Mouse (Mus musculus) adrenal gland, adult 8-10 months (tissue): ENCODE measurements at regions not wholly inside any gene's neighbourhood (a gene's known extent, or its start where the extent isn't known, plus 50 kb on each side); places are given as distances from the start of the nearest gene placed in this dataset.

Source experiments
- DNase-seq: peaks from one replicate; pipeline ENCODE4 v3.0.0; 2022

DNA sequence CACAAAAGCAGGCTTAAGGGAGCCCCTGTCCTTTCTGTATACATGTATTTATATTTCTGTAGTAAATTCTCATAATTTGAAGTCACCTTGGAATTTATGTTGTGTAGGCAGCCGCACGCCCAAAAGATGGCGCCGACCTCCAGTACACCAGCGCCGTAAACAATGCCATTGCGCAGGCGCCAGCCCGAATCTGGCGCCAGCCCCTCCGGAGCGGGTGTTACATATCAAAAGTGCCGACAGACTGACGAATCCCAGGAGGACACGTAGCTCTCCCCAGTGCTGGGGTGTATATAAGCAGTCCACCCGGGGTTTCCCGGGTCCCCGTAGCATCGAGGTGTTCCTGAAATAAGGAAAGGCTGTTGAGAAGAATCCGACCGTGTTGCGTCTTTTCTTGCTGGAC lies 108.1 kb upstream of the Pde3a start:
- no peak for DNase-seq

GRCm38 (mm10) chr6:141148417-141149169 lies 100.5 kb upstream of the Pde3a start:
- no peak for DNase-seq

DNA sequence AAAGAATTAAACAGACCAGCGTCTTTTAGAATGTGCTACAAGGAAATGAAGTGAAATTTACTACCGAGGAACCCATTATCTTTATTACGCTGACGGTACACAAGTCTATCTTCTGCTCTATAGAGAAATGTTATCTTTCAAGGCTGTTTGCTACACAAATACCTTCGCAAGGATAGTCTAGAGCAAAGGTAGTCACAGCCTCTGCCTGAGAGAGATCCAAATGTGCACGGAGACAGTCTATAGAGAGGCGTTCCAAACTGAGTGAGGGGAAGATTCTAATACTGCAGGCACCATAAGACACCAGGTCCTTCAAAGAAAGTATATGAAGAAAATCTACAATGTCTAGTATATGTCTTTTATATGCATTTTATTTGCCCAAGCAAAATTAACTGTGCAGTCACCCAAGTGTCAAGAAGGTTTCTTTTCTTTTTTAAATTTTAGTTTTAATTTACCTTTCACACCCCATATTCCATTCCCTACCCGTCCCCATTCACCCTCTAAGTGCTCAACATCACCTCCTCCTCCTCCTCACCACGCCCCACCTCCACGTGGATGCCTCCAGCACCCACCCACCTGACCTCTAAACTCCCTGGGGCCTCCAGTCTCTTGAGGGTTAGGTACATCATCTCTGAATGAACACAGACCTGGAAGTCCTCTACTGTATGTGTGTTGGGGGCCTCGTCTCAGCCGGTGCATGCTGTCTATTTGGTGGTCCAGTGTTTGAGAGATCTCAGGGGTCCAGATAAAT lies 99.7 kb upstream of the Pde3a start:
- DNase-seq: no peak

DNA sequence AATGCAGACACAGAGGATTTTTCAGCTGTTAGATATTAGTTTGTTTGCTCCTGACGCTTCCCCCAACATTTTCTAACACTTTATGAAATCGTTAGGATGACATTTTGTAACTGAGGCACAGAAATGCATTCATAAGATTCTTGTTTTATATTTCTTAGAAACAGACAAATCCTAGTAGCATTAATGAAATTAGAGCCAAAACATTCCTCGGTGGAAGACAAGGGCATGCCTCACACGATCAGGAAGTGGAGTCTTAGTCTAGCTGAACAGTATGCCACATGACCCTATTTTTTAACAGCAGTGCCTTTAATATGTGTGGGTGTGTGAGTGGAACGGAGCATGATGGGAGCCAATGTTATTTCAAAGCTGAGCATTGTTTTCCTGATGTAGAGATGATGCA lies 89.7 kb upstream of the Pde3a start:
- no peak for DNase-seq

- DNase-seq: no peak
Measured at GRCm38 (mm10) chr6:141161626-141162233, 87.3 kb upstream of the Pde3a start.

- DNase-seq: no peak
Measured at GRCm38 (mm10) chr6:141167270-141167669, 81.8 kb upstream of the Pde3a start.

DNA sequence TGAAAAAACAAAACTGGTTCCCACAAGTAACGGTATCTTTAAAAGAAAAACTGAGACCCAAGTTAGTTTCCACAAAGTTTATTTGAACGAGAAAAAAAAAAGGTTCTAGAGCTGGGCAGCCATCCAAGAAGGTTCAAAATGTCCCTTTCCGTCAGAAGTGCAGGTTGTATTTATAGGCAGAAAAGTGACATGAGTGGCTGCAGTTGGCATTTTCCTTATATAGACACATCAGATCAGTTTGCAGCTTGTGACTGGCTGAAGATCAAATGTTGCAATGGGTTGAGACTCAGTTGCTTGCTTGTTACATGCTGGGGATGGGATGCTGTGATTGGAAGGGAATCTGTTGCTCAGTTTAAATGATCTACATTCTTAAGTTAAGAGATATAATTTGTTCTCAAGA lies 80.7 kb upstream of the Pde3a start:
- DNase-seq: no peak

DNA sequence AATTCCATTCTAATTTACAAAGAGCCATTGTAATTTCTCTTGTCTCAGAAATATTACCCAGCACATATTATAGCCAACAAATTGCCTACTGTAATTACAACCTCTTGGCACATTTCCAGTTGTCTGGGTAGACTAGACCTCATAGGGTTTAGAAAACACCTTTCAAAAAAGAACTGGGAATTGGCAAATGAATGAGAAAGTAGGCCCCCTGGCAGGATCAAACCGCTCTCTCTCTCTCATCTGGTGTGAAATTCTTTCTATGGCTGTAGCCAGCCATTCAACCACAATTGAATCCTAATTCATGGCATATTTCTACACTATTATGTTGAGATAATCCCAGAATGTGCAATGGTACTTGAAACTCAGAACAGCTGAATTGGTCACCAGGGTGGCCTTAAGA lies 65.3 kb upstream of the Pde3a start:
- DNase-seq: no peak

GRCm38 (mm10) chr6:141188036-141188435 lies 61.0 kb upstream of the Pde3a start:
- no peak for DNase-seq

GRCm38 (mm10) chr6:141189093-141189492 lies 60.0 kb upstream of the Pde3a start:
- DNase-seq: no peak

- no peak for DNase-seq
Measured at GRCm38 (mm10) chr6:141189701-141190100, 59.4 kb upstream of the Pde3a start.

DNA sequence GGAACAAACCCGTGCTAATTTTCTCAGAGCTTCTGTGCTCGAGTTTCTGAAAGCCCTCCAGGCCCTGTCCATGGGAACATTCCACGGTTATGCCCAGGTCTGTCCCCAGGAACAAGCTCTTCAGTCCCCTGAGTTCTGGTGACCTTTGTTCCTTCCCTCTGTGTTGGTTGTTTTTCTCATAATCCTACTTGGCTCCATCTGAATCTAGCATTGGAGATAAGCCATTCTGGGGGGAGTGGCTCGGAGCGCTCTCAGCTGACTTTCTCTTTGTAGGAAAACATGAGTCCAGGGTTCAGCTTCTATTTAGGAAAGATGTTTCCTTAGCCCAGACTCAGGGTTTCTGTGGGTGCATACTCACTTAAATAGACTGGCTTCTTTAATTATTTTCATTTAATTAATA lies 58.7 kb upstream of the Pde3a start:
- DNase-seq: no peak

DNA sequence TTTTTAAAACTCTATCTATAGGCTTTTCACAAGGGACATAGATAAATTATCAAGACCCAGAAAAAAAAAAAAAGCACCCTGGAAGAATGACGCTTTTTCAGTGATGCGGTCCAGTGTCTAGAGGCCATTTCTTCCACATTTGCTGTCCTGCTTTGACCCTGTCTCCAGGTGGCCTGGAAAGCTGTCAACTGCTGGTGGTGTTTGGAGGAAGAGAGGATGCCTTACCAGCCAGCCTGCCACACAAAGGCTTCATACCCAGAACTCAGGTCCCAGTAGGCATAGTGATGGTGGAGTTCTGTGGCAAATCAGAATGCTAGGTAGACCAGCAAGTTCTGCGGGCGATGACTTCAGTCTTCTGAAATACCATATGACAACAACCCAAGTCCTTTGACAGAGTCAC lies 51.6 kb upstream of the Pde3a start:
- no peak for DNase-seq
